Mouse (Mus musculus): ENCODE measurements around the gene Gm10959.
"Not testable (repeated sequence)": the region's sequence is repeated elsewhere in the genome, so short reads cannot be mapped to it uniquely, and the experiment has no call there.

Gm10959 gene

DNA sequence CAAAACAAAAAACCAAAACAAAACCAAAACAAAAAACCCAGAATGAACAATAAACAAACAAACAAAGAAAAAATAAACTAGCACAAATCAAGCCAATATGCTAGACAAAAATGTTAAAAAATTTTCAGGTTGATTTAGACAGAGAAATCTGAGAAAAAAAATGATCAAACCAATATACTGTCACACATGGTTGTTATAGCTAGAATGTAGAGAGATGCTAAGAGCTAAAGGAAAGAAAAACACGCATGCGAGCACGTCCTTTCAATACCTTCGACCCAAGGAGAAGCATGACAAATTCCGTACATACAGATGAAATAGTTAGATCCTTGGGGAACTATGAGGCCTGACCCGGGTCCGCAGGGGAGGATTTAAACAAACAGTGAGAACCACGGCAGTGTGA, at the start of gene Gm10959:
TSS of gene Gm10959 (minus strand) at position 101 of the 400 bp plus-strand sequence.
- no peak for DNase-seq

DNA sequence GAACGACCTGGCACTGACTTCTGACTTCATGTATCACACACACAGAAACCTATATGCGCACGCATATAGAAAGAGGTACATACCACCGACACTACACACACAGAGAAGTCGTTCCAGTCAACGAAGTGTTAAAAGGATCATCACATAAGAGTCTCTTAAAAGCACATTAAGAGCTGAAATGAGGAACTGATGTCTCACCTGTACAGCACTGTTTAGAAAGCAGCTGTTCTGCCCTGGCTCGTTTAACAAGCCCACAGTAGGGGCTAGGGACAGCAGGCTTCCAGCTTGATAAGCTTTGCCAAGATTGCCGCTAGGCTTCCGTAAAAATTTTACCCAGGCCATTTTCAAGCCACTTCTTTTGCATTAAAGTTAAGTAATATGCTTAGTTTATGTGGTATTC, 49.2 kb upstream of the Gm10959 start:
- DNase-seq, result no peak

DNA sequence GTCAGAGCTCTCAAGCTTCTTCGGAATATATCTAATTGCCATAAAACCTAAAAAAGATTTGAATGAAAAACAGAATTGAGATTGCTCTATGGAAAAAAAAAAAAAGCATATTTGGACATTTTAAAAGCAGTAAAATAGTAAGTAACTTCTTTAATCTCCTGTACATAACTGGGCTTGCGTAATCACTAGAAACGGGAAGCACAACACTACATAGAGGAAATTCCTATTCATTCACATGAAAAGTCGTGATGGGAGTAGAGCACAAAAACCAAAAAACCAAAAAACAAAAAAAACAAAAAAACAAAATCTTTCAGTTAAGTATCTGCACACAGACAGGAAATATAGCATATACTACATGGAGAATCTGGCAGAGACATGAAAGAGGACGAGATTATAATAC, 45.1 kb upstream of the Gm10959 start:
- no peak for DNase-seq

- no peak for DNase-seq
Measured at GRCm38 (mm10) chr3:122950129-122950528, 31.0 kb upstream of the Gm10959 start.

GRCm38 (mm10) chr3:122943387-122943890, 24.3 kb upstream of the Gm10959 start:
- no peak for DNase-seq

- DNase-seq, result no peak
Measured at GRCm38 (mm10) chr3:122939215-122939614, 20.1 kb upstream of the Gm10959 start.

DNA sequence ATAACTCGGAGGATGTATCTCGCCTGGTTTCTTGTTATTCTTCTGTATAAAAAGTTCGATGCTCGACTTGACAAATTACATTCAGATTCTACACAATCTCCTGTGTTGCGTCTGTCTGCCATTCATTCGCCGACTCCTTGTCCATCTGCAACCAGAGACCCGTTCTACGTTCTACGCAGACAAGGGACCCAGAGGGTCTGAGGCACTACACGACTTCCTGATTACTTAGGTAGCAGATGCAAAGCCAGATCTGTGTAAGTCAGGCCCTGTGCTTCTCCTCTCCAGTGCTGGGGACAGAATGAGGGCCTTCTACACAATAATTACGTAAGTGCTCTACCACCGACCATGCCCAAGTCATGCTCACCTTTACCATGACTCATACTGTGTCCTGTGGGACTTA, 18.0 kb upstream of the Gm10959 start:
- DNase-seq, result not testable (repeated sequence)

DNA sequence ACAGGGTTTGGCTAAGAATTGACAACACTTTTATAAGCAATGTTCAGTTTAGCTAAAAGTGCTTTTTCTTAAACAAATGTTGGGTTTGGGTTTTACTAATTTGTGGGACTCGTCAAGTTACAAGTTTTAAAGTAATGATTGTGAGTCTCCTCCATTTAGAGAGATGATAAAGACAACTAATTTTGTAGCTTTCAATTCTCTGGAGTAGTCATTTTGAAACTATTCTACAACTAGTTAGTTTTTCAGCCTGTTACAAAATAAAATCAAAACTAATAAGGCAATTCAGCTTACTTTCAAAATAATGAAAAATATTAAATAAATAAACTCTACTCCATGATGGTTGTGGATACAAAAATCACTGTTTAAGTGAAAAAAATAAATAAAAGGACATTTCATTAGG, 13.3 kb upstream of the Gm10959 start:
- DNase-seq, result no peak

DNA sequence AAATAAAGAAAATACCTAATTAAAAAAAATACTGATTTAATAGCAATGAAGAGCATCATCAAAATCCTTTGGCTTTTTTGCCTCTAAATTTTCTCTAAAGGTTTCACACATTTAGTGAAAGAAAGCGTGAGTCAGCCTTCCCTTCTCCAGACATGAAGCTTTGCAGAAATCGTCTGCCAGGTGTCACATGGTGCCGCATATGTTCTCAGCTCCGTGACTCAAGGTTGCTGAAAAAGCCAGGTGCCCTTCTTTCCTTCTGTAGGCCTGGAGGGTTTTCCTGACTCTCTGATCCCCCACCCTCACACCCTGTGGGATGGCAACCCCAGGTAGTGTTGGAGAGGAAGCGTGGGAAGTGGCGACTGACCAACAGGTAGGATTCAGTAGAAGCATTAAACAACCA, 10.6 kb upstream of the Gm10959 start:
- DNase-seq, result no peak

- peak; percentile 96 for DNase-seq
Measured at GRCm38 (mm10) chr3:122924009-122924914, 5.1 kb upstream of the Gm10959 start, which contains the start of gene 1810037I17Rik. TSS of gene 1810037I17Rik (plus strand) at chr3:122924203.

GRCm38 (mm10) chr3:122923147-122923546, 4.0 kb upstream of the Gm10959 start:
- DNase-seq, result no peak

- peak; percentile 33 for DNase-seq
Measured at GRCm38 (mm10) chr3:122921676-122922527, 2.7 kb upstream of the Gm10959 start.

DNA sequence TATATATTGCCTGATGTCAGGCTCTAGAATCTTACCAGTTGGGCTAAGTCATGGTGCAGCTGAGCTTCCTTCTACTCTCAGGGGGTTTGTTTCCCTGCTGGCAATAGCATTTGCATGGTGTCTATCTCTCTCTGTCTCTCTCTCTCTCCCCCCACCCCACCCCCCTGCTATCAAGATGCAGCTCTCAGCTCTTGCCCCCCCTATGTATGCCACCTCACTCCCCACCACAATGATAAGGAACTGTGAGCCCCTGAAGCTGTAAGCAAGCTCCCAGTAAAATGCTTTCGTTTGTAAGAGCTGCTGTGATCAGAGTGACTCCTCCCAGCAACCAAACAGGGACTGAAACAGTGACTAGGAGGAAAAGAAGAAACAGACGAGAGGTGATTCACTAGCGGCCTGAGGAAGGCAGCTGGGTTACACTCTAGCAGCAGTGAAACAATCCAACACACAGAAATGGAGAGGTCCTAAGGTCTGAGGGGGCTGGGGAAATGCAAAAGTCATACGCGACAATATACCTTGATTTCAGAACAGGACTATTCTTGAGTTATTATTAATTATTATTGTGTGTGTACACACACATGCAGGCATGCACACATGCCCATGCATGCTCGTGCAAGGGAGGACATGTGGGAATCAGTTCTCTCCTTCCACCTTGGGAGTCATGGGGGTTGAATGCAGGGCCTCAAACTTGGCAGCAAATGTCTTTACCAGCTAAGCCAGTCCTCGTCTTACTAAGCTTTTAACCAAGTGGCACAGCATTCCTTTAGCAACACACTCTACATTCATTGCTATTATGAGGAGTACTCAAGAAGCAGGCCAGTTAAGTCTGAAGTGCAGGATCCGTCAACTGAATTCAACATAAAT, 1.6 kb upstream of the Gm10959 start:
- no peak for DNase-seq

GRCm38 (mm10) chr3:122918672-122919071, 488 bp downstream of the Gm10959 start:
- DNase-seq, result no peak

- DNase-seq, result no peak
Measured at GRCm38 (mm10) chr3:122916191-122916680, 2.9 kb downstream of the Gm10959 start.

GRCm38 (mm10) chr3:122915493-122915892, 3.7 kb downstream of the Gm10959 start:
- no peak for DNase-seq

DNA sequence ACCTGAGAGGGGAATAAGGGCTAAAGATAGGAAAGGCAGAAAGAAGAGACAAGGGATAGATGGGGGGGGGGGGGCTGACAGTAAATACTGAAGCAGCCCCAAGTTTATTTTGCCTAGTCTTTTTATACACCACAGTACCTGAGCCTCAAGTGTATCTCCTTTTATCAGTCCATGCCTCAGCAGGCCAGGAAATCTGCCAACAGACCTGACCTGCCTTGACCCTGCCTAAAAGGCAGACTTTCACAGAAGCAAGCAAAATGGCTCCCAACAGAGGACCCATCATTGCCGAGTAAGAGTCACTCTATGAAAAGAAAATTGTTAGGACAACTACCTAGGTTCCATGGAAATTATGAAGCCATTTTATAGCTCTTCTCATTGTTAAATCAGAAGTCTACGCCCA, 11.3 kb downstream of the Gm10959 start:
- DNase-seq, result no peak

DNA sequence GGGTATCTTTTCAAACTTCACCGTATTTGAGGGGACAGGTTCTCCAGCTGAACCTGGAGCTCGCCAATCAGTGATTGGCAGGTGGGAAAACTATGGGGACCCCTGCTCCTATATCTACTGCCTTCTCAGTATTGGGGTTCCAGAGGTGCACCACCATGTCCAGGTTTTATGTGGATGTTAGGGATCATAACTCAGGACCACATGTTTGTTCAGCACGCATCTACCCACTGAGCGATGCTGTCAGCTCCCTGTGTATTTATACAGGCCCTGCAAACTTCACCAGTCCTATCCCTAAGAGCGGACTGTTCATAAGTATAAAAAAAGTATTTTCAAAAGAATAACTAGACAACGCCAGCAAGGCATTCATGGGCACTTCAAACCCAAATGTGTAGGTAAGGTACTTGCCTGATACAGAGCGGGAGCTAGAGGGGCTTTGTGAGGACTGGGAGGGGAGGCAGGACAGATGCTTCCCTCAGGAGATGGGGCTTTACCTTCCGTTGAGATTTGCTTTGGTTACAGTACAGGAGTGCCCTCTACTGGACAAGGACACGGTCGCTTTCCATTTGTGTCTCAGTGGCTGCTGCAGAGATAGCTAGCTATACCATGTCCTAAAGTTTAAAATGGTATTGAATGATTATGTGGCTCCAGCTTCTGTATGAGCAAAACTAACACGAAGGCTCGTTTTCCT, 15.3 kb downstream of the Gm10959 start:
- DNase-seq, result peak; percentile 31

- DNase-seq, result no peak
Measured at GRCm38 (mm10) chr3:122898254-122898653, 20.9 kb downstream of the Gm10959 start.

DNA sequence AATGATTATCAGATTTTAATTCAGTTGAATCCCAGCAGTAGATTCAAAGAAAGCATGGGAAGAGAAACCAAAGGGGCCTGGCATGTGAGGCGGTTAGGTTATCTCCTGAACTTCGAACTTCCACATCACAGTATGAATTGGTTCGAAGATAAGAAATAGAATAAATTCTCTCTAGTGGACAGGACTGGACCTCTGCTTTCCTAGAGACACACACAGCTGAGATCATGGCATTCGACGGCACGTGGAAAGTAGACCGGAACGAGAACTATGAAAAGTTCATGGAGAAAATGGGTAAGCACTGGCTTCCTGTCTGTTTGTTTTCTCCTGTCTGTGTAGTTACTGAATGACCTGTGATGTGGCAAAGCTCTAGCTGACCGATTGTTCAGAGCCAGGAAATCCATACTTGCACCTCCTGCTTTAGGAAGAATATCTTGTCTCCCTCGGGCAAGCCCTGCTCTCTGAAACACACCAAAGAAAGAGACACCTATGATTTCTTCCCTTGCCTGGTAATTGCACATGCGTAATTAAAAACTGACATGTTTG, 23.9 kb downstream of the Gm10959 start:
- no peak for DNase-seq

DNA sequence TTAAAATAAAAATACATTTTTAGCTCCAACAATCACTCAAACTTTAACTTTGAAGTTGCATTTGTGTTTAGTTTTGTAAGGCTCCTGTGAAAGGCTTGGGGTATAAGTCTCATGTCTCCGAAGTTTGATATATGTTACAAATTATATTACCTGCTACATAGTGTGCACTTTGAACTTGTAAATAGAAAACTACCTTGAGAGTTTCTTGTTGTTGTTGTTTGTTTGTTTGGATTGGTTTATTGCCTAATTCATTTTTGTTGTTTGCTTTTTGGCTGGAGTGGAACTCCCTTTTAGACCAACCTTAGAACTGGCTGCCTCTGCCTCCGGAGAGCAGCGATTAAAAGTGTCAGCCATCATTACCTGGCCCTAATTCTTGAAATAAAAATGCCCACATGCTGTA, 24.4 kb downstream of the Gm10959 start, which contains the start of gene Fabp2:
TSS of gene Fabp2 (plus strand) at position 301 of the 400 bp plus-strand sequence.
- no peak for DNase-seq

All from kidney, adult 18-20 months (tissue).